In the genomic region with DNA sequence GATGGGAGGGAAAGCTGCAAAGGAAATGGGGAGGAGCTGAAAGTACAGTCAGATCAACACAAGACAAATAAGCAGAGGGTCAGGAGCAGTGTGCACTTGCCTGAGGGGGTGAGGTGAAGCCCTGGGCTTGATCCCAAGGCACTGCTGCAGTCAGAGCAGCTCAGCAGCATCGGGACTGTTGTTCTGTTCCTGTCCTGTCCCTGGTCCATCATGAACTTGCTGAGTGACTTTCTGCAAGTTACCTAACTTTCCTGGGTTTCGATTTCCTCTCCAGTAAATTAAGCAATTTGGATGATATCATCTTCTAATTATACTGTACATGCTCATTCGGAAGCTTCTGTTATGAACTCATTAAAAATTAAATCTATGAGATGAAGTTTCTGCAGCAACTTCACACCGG, we compare ENCODE assay signal across 8 mouse cellular contexts. TPM values are rescaled to one million over a fixed set of nuclear protein-coding genes. Genes with fewer than 3 reads are reported as not detected.
A peak's percentile ranks its signal among the peaks of the same experiment; 100 is the strongest.
DNase-seq lines count a peak whose midpoint lies in the region; ATAC-seq and TF ChIP-seq lines count a peak whose summit lies in the region.

Gene H3f3b (minus strand): TSS at position 207 of the 400 bp plus-strand sequence.

- H3K27ac ChIP-seq in lung, embryonic 14.5 days (ENCODE audit: low read depth) = no peak within 1 kb of the TSS
- H3K27ac ChIP-seq in heart, adult 2 months = peak within 1 kb of the TSS; percentile 39
- H3K27ac ChIP-seq in midbrain, embryonic 12.5 days (replicated peaks) = no peak within 1 kb of the TSS

- WGBS in lung, embryonic 14.5 days = 75% methylated on average over 4 of the region's 4 CpGs
- 43% methylated on average over 4 of the region's 4 CpGs for WGBS in heart, adult 2 months
- 83% methylated on average over 4 of the region's 4 CpGs for WGBS in midbrain, embryonic 12.5 days

- H3K9me3 ChIP-seq in lung, embryonic 14.5 days (ENCODE audit: low read depth, low read length) = no peaks in the 10 kb centered on the region
- no peaks in the 10 kb centered on the region for H3K9me3 ChIP-seq in midbrain, embryonic 12.5 days

- no peak for TF ChIP-seq CTCF in lung, embryonic 14.5 days (IDR thresholded peaks at IDR 0.05; ENCODE audit: low read depth)
- TF ChIP-seq CTCF in heart, adult 2 months (IDR thresholded peaks at IDR 0.05) = no peak

- H3K79me2 ChIP-seq in heart, adult 2 months (replicated peaks; ENCODE audit: control insufficient read depth, insufficient read depth, low read length) = no peaks in the 10 kb centered on the region

- H3K4me2 ChIP-seq in lung, embryonic 14.5 days = no peak within 1 kb of the TSS
- H3K4me2 ChIP-seq in midbrain, embryonic 12.5 days (replicated peaks) = no peak within 1 kb of the TSS

- no peak for DNase-seq in lung, embryonic 14.5 days
- DNase-seq in lung, adult 18-20 months = no peak
- DNase-seq in heart, adult 2 months = no peak
- no peak for DNase-seq in layer of hippocampus, postnatal 10 days (ENCODE audit: low spot score in 2 of 2)
- no peak for DNase-seq in right cerebral cortex, postnatal 25 days
- no peak for DNase-seq in urinary bladder, adult 18-20 months (ENCODE audit: low spot score in 2 of 2)

- peaks cover 4% of the 10 kb centered on the region; the same call in 1 of the 2 replicates for H3K36me3 ChIP-seq in lung, embryonic 14.5 days (ENCODE audit: insufficient read depth)
- no peaks in the 10 kb centered on the region for H3K36me3 ChIP-seq in heart, adult 2 months (ENCODE audit: control insufficient read depth, insufficient read depth, low read length)
- H3K36me3 ChIP-seq in midbrain, embryonic 12.5 days = no peaks in the 10 kb centered on the region

- TF ChIP-seq POLR2A in heart, adult 2 months (IDR thresholded peaks at IDR 0.05; ENCODE audit: insufficient read depth, low read depth, low read length) = peak; percentile 67

- no peaks in the 10 kb centered on the region for H3K27me3 ChIP-seq in lung, embryonic 14.5 days (ENCODE audit: insufficient read depth, low read length)
- H3K27me3 ChIP-seq in heart, adult 2 months (ENCODE audit: control insufficient read depth, insufficient read depth, low read length) = no peaks in the 10 kb centered on the region
- H3K27me3 ChIP-seq in midbrain, embryonic 12.5 days = no peaks in the 10 kb centered on the region

- no peak within 1 kb of the TSS for H3K4me3 ChIP-seq in lung, embryonic 14.5 days (ENCODE audit: low read depth, low read length)
- H3K4me3 ChIP-seq in heart, adult 2 months = 0 out of 2 replicates have a peak within 1 kb of the TSS, but pooled peaks have one; percentile 4
- no peak within 1 kb of the TSS for H3K4me3 ChIP-seq in midbrain, embryonic 12.5 days

- no peak for TF ChIP-seq EP300 in heart, adult 2 months (IDR thresholded peaks at IDR 0.05; ENCODE audit: insufficient read depth, low read depth, low read length)

- H3K9ac ChIP-seq in lung, embryonic 14.5 days = no peak within 1 kb of the TSS
- peak within 1 kb of the TSS; percentile 12; the same call in 1 of the 2 replicates for H3K9ac ChIP-seq in heart, adult 2 months (ENCODE audit: low read depth, low read length)
- no peak within 1 kb of the TSS for H3K9ac ChIP-seq in midbrain, embryonic 12.5 days (replicated peaks)

- ATAC-seq in lung, embryonic 14.5 days (ENCODE audit: insufficient read depth) = no peak
- ATAC-seq in common myeloid progenitor, adult 5-6 weeks (replicated peaks; ENCODE audit: low read depth, poor library complexity, severe bottlenecking) = no peak
- no peak for ATAC-seq in midbrain, embryonic 12.5 days (ENCODE audit: low FRiP score, low read depth)

- H3K4me1 ChIP-seq in lung, embryonic 14.5 days (ENCODE audit: insufficient read depth) = no peaks in the 10 kb centered on the region
- peaks cover 11% of the 10 kb centered on the region for H3K4me1 ChIP-seq in heart, adult 2 months (ENCODE audit: control insufficient read depth, insufficient read depth, low read length)
- peaks cover 19% of the 10 kb centered on the region for H3K4me1 ChIP-seq in midbrain, embryonic 12.5 days

- intact Hi-C loops in heart, adult 2 months (cut with DNase I) = no loop called here

RNA-seq across cellular contexts. Expression of gene H3f3b, which starts in this region (rescaled TPM):
- 1,851 and 1,959 TPM in 2 replicates for polyA plus RNA-seq in lung, embryonic 14.5 days (2014; fragmentation: Nextera tagmentation; extraction: Ambion mirVana)
- total RNA-seq in common myeloid progenitor, adult 5-6 weeks (2017) = 867 and 869 TPM in 2 replicates
- 100 to 1,000 TPM; 105 to 128 TPM for total RNA-seq in heart, adult 2 months (2021)
- polyA plus RNA-seq in heart, adult 2 months (2012; rRNA removed) = 67.5 and 82.1 TPM in 2 replicates
- total RNA-seq in layer of hippocampus, postnatal 10 days (2021) = 100 to 1,000 TPM; 400 to 469 TPM
- 2,249 and 2,254 TPM in 2 replicates for polyA plus RNA-seq in midbrain, embryonic 12.5 days (2016; fragmentation: Nextera tagmentation; extraction: Ambion mirVana)

Comparison
In these comparisons a context has a peak if more than half of its experiments do, and no peak if none do; other contexts are left out.
1. RNA of gene H3f3b (polyA plus RNA-seq): 2,249 to 2,254 TPM in midbrain, embryonic 12.5 days and 1,851 to 1,959 TPM in lung, embryonic 14.5 days; 67.5 to 82.1 TPM in heart, adult 2 months; every median in the first group is over 10 times any median in the second.